In the genomic region with DNA sequence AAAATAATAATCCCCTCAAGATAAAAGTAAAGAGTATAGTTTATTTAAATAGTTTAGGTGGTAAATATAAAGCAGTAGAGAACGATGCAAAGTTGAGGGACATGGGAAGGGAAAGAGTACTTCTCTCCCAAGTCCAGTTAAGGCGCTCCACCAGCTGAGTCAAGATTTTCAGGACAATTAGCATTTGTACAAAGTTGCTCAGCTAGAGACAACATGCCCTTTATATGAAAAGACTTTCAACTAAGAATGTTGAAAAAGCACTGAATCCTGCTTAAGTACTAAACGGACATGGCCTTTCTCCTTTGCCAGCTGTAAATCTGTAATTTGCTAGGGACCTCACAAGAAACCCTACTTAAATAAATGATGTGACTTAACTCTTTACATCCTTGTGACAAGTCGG, we compare ENCODE assay signal across 8 mouse cellular contexts. TPM values are rescaled to one million over a fixed set of nuclear protein-coding genes. Genes with fewer than 3 reads are reported as not detected.
DNase-seq lines count a peak whose midpoint lies in the region; ATAC-seq and TF ChIP-seq lines count a peak whose summit lies in the region.

No protein-coding gene starts in this region.

- peak overlapping the region; percentile 63; the same call in 1 of the 2 replicates for H3K9ac ChIP-seq in forebrain, postnatal 0 days
- peak overlapping the region; percentile 71; the same call in 1 of the 2 replicates for H3K9ac ChIP-seq in liver, embryonic 15.5 days

- H3K4me2 ChIP-seq in forebrain, postnatal 0 days (ENCODE audit: low read depth) = peak overlapping the region; percentile 63
- peak overlapping the region; percentile 85 for H3K4me2 ChIP-seq in liver, embryonic 15.5 days

- no peak for DNase-seq in gastrocnemius, adult 2 months
- no peak for DNase-seq in gastrocnemius, adult 8-10 months (ENCODE audit: low spot score in 2 of 2)
- DNase-seq in forebrain, postnatal 0 days = peak; percentile 45
- DNase-seq in adrenal gland, adult 8-10 months = no peak
- no peak for DNase-seq in spleen, postnatal 10 days (ENCODE audit: low spot score in 2 of 2)
- DNase-seq in yolk sac, embryonic 10.5 days (ENCODE audit: low spot score) = no peak

- H3K4me3 ChIP-seq in gastrocnemius, adult 2 months = peak overlapping the region; percentile 79
- H3K4me3 ChIP-seq in E14TG2a.4 (replicated peaks; ENCODE audit: low read length) = peak overlapping the region; percentile 85
- H3K4me3 ChIP-seq in forebrain, postnatal 0 days (ENCODE audit: low read depth, low read length) = peak overlapping the region; percentile 60
- H3K4me3 ChIP-seq in liver, embryonic 15.5 days (replicated peaks) = peak overlapping the region; percentile 77

- no peaks in the 10 kb centered on the region for H3K36me3 ChIP-seq in E14TG2a.4 (ENCODE audit: insufficient read depth, low read length)
- H3K36me3 ChIP-seq in forebrain, postnatal 0 days (ENCODE audit: insufficient read depth) = no peaks in the 10 kb centered on the region
- no peaks in the 10 kb centered on the region for H3K36me3 ChIP-seq in liver, embryonic 15.5 days (replicated peaks)

- ATAC-seq in forebrain, postnatal 0 days = no peak
- no peak for ATAC-seq in liver, embryonic 15.5 days (ENCODE audit: insufficient read depth)

- H3K4me1 ChIP-seq in E14TG2a.4 (replicated peaks; ENCODE audit: low read depth, low read length) = peaks cover 14% of the 10 kb centered on the region
- no peaks in the 10 kb centered on the region for H3K4me1 ChIP-seq in forebrain, postnatal 0 days (ENCODE audit: insufficient read depth)
- H3K4me1 ChIP-seq in liver, embryonic 15.5 days (replicated peaks) = peaks cover 17% of the 10 kb centered on the region

- H3K27ac ChIP-seq in gastrocnemius, adult 2 months = peak overlapping the region; percentile 92
- peak overlapping the region; percentile 98 for H3K27ac ChIP-seq in forebrain, postnatal 0 days (ENCODE audit: low read depth, low read length)
- H3K27ac ChIP-seq in liver, embryonic 15.5 days (replicated peaks) = peak overlapping the region; percentile 99

- WGBS in forebrain, postnatal 0 days = 21% methylated on average over 4 of the region's 4 CpGs
- 51% methylated on average over 4 of the region's 4 CpGs for WGBS in liver, embryonic 15.5 days (ENCODE audit: insufficient replicate concordance)

- TF ChIP-seq CTCF in gastrocnemius, adult 2 months (IDR thresholded peaks at IDR 0.05) = no peak
- TF ChIP-seq CTCF in E14TG2a.4 (conservative IDR thresholded peaks at IDR 0.05; ENCODE audit: low read length) = no peak
- no peak for TF ChIP-seq CTCF in forebrain, postnatal 0 days (IDR thresholded peaks at IDR 0.05; ENCODE audit: low read depth)

- no peaks in the 10 kb centered on the region for H3K9me3 ChIP-seq in E14TG2a.4 (ENCODE audit: low read length)
- no peaks in the 10 kb centered on the region for H3K9me3 ChIP-seq in forebrain, postnatal 0 days (ENCODE audit: low read length)
- H3K9me3 ChIP-seq in liver, embryonic 15.5 days (replicated peaks) = no peaks in the 10 kb centered on the region

- H3K27me3 ChIP-seq in E14TG2a.4 (ENCODE audit: insufficient read depth, low read length) = peaks cover 23% of the 10 kb centered on the region
- H3K27me3 ChIP-seq in forebrain, postnatal 0 days (ENCODE audit: insufficient read depth, low read length) = no peaks in the 10 kb centered on the region
- H3K27me3 ChIP-seq in liver, embryonic 15.5 days = peaks cover 41% of the 10 kb centered on the region

- intact Hi-C loops in gastrocnemius, adult 2 months (cut with DNase I) = loop anchor here (2.0 kb wide), 1 partner anchor 54 kb away; a partner anchor contains a TSS

RNA-seq across cellular contexts. Expression of a gene that starts 0.3 kb away (rescaled TPM):
- 1 to 10 TPM; 2.5 to 4.6 TPM for total RNA-seq in gastrocnemius, adult 2 months (2021)
- 1 to 10 TPM; 2.5 to 3.9 (median 3.6) TPM for total RNA-seq in gastrocnemius, adult 8-10 months (2022)
- total RNA-seq in forebrain, postnatal 0 days (2014; rRNA removed) = 21.1 and 22.6 TPM in 2 replicates
- 8.9 and 14.9 TPM in 2 replicates for polyA plus RNA-seq in forebrain, postnatal 0 days (2015; fragmentation: Nextera tagmentation; extraction: Ambion mirVana)
- 2.6 and 3.4 TPM in 2 replicates for polyA plus RNA-seq in liver, embryonic 15.5 days (2015; fragmentation: Nextera tagmentation; extraction: Ambion mirVana)
- 10 to 100 TPM; 24.6 to 32.1 (median 28.2) TPM for total RNA-seq in adrenal gland, adult 8-10 months (2022)

RNA-seq across cellular contexts. Expression of a gene that starts 38.0 kb away (rescaled TPM):
- total RNA-seq in gastrocnemius, adult 2 months (2021) = not detected
- not detected for total RNA-seq in gastrocnemius, adult 8-10 months (2022)
- total RNA-seq in forebrain, postnatal 0 days (2014; rRNA removed) = not detected in 2 replicates
- polyA plus RNA-seq in forebrain, postnatal 0 days (2015; fragmentation: Nextera tagmentation; extraction: Ambion mirVana) = not detected in 2 replicates
- 0.81 and 1.2 TPM in 2 replicates for polyA plus RNA-seq in liver, embryonic 15.5 days (2015; fragmentation: Nextera tagmentation; extraction: Ambion mirVana)
- not detected for total RNA-seq in adrenal gland, adult 8-10 months (2022)

RNA-seq across cellular contexts. Expression of a gene that starts 53.4 kb away (rescaled TPM):
- 1 to 10 TPM; 1.6 to 2.7 TPM for total RNA-seq in gastrocnemius, adult 2 months (2021)
- total RNA-seq in gastrocnemius, adult 8-10 months (2022) = 1 to 10 TPM in 3 of 4 experiments, not detected in 1; 2.0 to 2.4 (median 2.2) TPM
- total RNA-seq in forebrain, postnatal 0 days (2014; rRNA removed) = 151 and 445 TPM in 2 replicates
- polyA plus RNA-seq in forebrain, postnatal 0 days (2015; fragmentation: Nextera tagmentation; extraction: Ambion mirVana) = 316 and 341 TPM in 2 replicates
- polyA plus RNA-seq in liver, embryonic 15.5 days (2015; fragmentation: Nextera tagmentation; extraction: Ambion mirVana) = 0.24 TPM in 1 of 2 replicates, not detected in the other
- total RNA-seq in adrenal gland, adult 8-10 months (2022) = 10 to 100 TPM in 2 of 4 experiments, 1 to 10 TPM in 2; 7.4 to 11.2 (median 9.6) TPM

Comparison
In these comparisons a context has a peak if more than half of its experiments do, and no peak if none do; other contexts are left out.
1. RNA of a gene that starts 53.4 kb away (total RNA-seq): 151 to 445 TPM in forebrain, postnatal 0 days; 7.4 to 11.2 TPM in adrenal gland, adult 8-10 months, 1.6 to 2.7 TPM in gastrocnemius, adult 2 months and 2.0 to 2.4 TPM in gastrocnemius, adult 8-10 months; every median in the first group is over 10 times any median in the second.
2. Peak in every context shown above with its lines, with median percentiles within 50 percentile points of each other: H3K27ac ChIP-seq and H3K4me3 ChIP-seq.